Mouse (Mus musculus) intestine, embryonic 15.5 days (tissue): ENCODE data around the gene Fgf18. TPM values are rescaled to one million over a fixed set of nuclear protein-coding genes. Genes with fewer than 3 reads are reported as not detected.

Experiments used
- ATAC-seq: fragments of 200-750 bp; cut with Nextera tagmentation; 2 replicates; pipeline ENCODE4 v1.8.0; 2017; ENCODE audit warnings: moderate TSS enrichment, moderate library complexity
- H3K27ac ChIP-seq: fragments of 300-500 bp; sonication (generic); 2 replicates; pipeline ENCODE4 v1.5.1; 2015; ENCODE audit warnings: mild to moderate bottlenecking, inconsistent platforms
- H3K27me3 ChIP-seq: fragments of 300-500 bp; sonication (generic); replicated peaks from 2 replicates; pipeline ENCODE4 v1.6.1; 2015; ENCODE audit warnings: inconsistent platforms
- H3K36me3 ChIP-seq: fragments of 300-500 bp; sonication (generic); 2 replicates; pipeline ENCODE4 v1.6.1; 2015; ENCODE audit warnings: inconsistent platforms
- H3K4me1 ChIP-seq: fragments of 300-500 bp; sonication (generic); replicated peaks from 2 replicates; pipeline ENCODE4 v1.6.1; 2015; ENCODE audit warnings: inconsistent platforms
- H3K4me2 ChIP-seq: fragments of 300-500 bp; sonication (generic); replicated peaks from 2 replicates; pipeline ENCODE4 v1.6.1; 2015; ENCODE audit warnings: mild to moderate bottlenecking, inconsistent platforms
- H3K4me3 ChIP-seq: fragments of 300-500 bp; sonication (generic); replicated peaks from 2 replicates; pipeline ENCODE4 v1.5.1; 2015; ENCODE audit warnings: inconsistent platforms
- H3K9ac ChIP-seq: fragments of 300-500 bp; sonication (generic); 2 replicates; pipeline ENCODE4 v1.6.1; 2015; ENCODE audit warnings: inconsistent platforms
- H3K9me3 ChIP-seq: fragments of 300-500 bp; sonication (generic); 2 replicates; pipeline ENCODE4 v1.6.1; 2016; ENCODE audit warnings: inconsistent platforms
- WGBS: fragments of 180-500 bp; shearing (Covaris S2); methylation state at CpG from one replicate; pipeline ENCODE4 v1.1.7; 2015; 5-methylcytosine and 5-hydroxymethylcytosine counted together
- polyA plus RNA-seq: library from polyadenylated mRNA; unstranded; fragments of >200 nt; fragmentation: Nextera tagmentation; extraction: Ambion mirVana; gene quantifications from 2 replicates; pipeline ENCODE4 v1.2.1, GENCODE M21; 2015

The Fgf18 gene
- polyA plus RNA-seq, 1 experiment from 2014 or later = 2.4 TPM

- H3K4me1 ChIP-seq = 0 out of 2 replicates have a peak, but pooled peaks cover 4% of the 10 kb centered on the region
- H3K36me3 ChIP-seq = no peaks in the 10 kb centered on the region
- 30% methylated on average over 7 of the region's 7 CpGs for WGBS
- H3K9me3 ChIP-seq = no peaks in the 10 kb centered on the region
- H3K27ac ChIP-seq = no peak overlapping the region
- H3K27me3 ChIP-seq = no peaks in the 10 kb centered on the region
- no peak overlapping the region for H3K4me2 ChIP-seq
- H3K4me3 ChIP-seq = no peak overlapping the region
- no peak for ATAC-seq
- no peak overlapping the region for H3K9ac ChIP-seq
Measured at GRCm38 (mm10) chr11:33078036-33078435, 69.2 kb downstream of the Fgf18 start.

DNA sequence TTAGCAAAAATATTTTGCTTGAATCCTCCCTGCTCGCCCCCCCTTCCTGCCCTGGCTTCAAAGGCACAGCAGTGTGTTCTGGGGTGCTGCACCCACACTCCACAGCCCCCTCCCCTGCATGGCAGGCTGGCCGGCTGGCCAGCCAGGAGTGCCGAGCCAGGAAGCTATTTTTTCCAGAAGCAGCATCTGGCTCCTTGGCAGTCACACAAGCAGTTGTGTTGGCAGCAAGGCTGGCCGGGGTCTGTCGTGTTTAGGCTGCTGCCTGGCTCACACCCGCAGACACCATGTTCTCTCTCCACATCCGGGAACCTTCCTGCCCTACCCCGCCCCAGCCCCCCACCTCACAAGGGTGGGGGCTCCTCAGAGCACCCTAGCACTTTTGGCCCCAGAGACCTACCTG lies 71.9 kb downstream of the Fgf18 start:
- H3K27me3 ChIP-seq = no peaks in the 10 kb centered on the region
- no peak for ATAC-seq
- 42% methylated on average over 8 of the region's 8 CpGs for WGBS

DNA sequence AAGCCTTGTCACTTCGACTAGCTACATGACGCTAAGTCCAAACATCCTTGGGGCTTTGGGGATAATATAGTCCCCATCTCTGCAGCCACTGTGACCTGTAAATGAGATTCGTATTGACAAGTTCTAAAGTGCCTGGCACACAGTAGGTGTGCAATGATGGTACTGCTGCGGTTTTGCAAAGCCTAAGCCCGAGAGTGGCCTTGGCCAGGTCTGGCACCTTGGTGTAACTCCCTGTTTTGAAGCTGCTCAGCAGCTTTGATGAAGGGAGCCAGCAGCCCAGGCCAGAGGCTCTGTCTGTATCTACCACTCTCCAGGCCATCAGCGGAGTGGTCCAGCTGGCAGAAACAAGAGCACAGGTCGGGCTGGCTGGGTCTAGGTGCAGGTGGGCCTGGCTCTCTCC lies 72.7 kb downstream of the Fgf18 start:
- Histone ChIP-seq H3K27ac (no peak overlapping the region), H3K9me3 (no peaks in the 10 kb centered on the region), H3K9ac (no peak overlapping the region), H3K36me3 (no peaks in the 10 kb centered on the region), H3K4me3 (no peak overlapping the region), H3K4me2 (no peak overlapping the region), H3K4me1 (0 out of 2 replicates have a peak, but pooled peaks cover 4% of the 10 kb centered on the region), H3K27me3 (no peaks in the 10 kb centered on the region)
- WGBS = 72% methylated on average over 7 of the region's 7 CpGs
- ATAC-seq = no peak

More for the DNA sequence above, 71.9 kb downstream of the Fgf18 start:
- Histone ChIP-seq H3K9ac (no peak overlapping the region), H3K4me2 (no peak overlapping the region), H3K4me1 (0 out of 2 replicates have a peak, but pooled peaks cover 4% of the 10 kb centered on the region), H3K36me3 (no peaks in the 10 kb centered on the region), H3K27ac (no peak overlapping the region), H3K9me3 (no peaks in the 10 kb centered on the region), H3K4me3 (no peak overlapping the region)

- no peak overlapping the region for H3K27ac ChIP-seq
- 88% methylated on average over 5 of the region's 5 CpGs for WGBS
- no peak overlapping the region for H3K4me2 ChIP-seq
- no peak overlapping the region for H3K4me3 ChIP-seq
- no peaks in the 10 kb centered on the region for H3K9me3 ChIP-seq
- no peak overlapping the region for H3K9ac ChIP-seq
- H3K36me3 ChIP-seq = no peaks in the 10 kb centered on the region
- H3K4me1 ChIP-seq = 0 out of 2 replicates have a peak, but pooled peaks cover 4% of the 10 kb centered on the region
- H3K27me3 ChIP-seq = no peaks in the 10 kb centered on the region
- no peak for ATAC-seq
Measured at GRCm38 (mm10) chr11:33071358-33071922, 75.8 kb downstream of the Fgf18 start.

- H3K27ac ChIP-seq = no peak overlapping the region
- no peak overlapping the region for H3K9ac ChIP-seq
- no peak overlapping the region for H3K4me2 ChIP-seq
- no peaks in the 10 kb centered on the region for H3K27me3 ChIP-seq
- H3K9me3 ChIP-seq = no peaks in the 10 kb centered on the region
- no peak overlapping the region for H3K4me3 ChIP-seq
- ATAC-seq = no peak
- H3K4me1 ChIP-seq = 0 out of 2 replicates have a peak, but pooled peaks cover 4% of the 10 kb centered on the region
- H3K36me3 ChIP-seq = no peaks in the 10 kb centered on the region
- 78% methylated on average over 6 of the region's 6 CpGs for WGBS
Measured at GRCm38 (mm10) chr11:33070520-33070919, 76.7 kb downstream of the Fgf18 start.

Other genes with a start within 250 kb of the Fgf18 start
- 950 and 1,035 TPM in 2 replicates for gene Npm1, start 15.8 kb upstream of the Fgf18 start, polyA plus RNA-seq
- 0.21 and 0.26 TPM in 2 replicates for gene Tlx3, start 56.2 kb upstream of the Fgf18 start, polyA plus RNA-seq
- gene Gm12117, start 129.3 kb upstream of the Fgf18 start, polyA plus RNA-seq = not detected in 2 replicates